In genomic region chr17:90454356-90454737, GRCm38 (mm10) we compare ENCODE assay signal across 8 mouse cellular contexts.
A peak's percentile ranks its signal among the peaks of the same experiment; 100 is the strongest.
DNase-seq lines count a peak whose midpoint lies in the region; ATAC-seq and TF ChIP-seq lines count a peak whose summit lies in the region.

No protein-coding gene starts in this region.

- peak overlapping the region; percentile 65 for H3K9ac ChIP-seq in hindbrain, embryonic 11.5 days (ENCODE audit: low read depth, low read length)
- H3K9ac ChIP-seq in midbrain, embryonic 13.5 days (replicated peaks), result peak overlapping the region; percentile 91

- H3K4me1 ChIP-seq in hindbrain, embryonic 11.5 days (replicated peaks; ENCODE audit: control insufficient read depth, insufficient read depth, low read length), result no peaks in the 10 kb centered on the region
- peaks cover 27% of the 10 kb centered on the region for H3K4me1 ChIP-seq in midbrain, embryonic 13.5 days (replicated peaks)

- ATAC-seq in hindbrain, embryonic 11.5 days (ENCODE audit: low FRiP score), result peak; percentile 59
- peak; percentile 73 for ATAC-seq in midbrain, embryonic 13.5 days

- WGBS in hindbrain, embryonic 11.5 days, result 1% methylated on average over 15 of the region's 15 CpGs
- WGBS in midbrain, embryonic 13.5 days, result under 1% methylated on average over 15 of the region's 15 CpGs

- no peaks in the 10 kb centered on the region; the same call in 1 of the 2 replicates for H3K27me3 ChIP-seq in hindbrain, embryonic 11.5 days (ENCODE audit: control insufficient read depth, insufficient read depth, low read length)
- 0 out of 2 replicates have a peak, but pooled peaks cover 8% of the 10 kb centered on the region for H3K27me3 ChIP-seq in midbrain, embryonic 13.5 days

- H3K27ac ChIP-seq in left cerebral cortex, adult 2 months, result peak overlapping the region; percentile 94
- no peak overlapping the region for H3K27ac ChIP-seq in hindbrain, embryonic 11.5 days (ENCODE audit: low read depth, low read length)
- peak overlapping the region; percentile 78 for H3K27ac ChIP-seq in midbrain, embryonic 13.5 days

- no peaks in the 10 kb centered on the region for H3K36me3 ChIP-seq in hindbrain, embryonic 11.5 days (ENCODE audit: control insufficient read depth, insufficient read depth, low read length)
- H3K36me3 ChIP-seq in midbrain, embryonic 13.5 days, result no peaks in the 10 kb centered on the region

- intact Hi-C loops in left cerebral cortex, adult 2 months (cut with DNase I), result loop anchor here (5.0 to 10.0 kb wide), 2 partner anchors 118 to 370 kb away; no protein-coding TSS in a partner anchor

- H3K4me3 ChIP-seq in left cerebral cortex, adult 2 months, result peak overlapping the region; percentile 74
- H3K4me3 ChIP-seq in hindbrain, embryonic 11.5 days (ENCODE audit: low read depth, low read length), result peak overlapping the region; percentile 62
- peak overlapping the region; percentile 67 for H3K4me3 ChIP-seq in midbrain, embryonic 13.5 days (replicated peaks)

- H3K9me3 ChIP-seq in hindbrain, embryonic 11.5 days (ENCODE audit: control insufficient read depth, low read length), result no peaks in the 10 kb centered on the region
- no peaks in the 10 kb centered on the region for H3K9me3 ChIP-seq in midbrain, embryonic 13.5 days

- H3K4me2 ChIP-seq in hindbrain, embryonic 11.5 days (replicated peaks; ENCODE audit: low read depth, low read length), result peak overlapping the region; percentile 90
- H3K4me2 ChIP-seq in midbrain, embryonic 13.5 days (replicated peaks), result peak overlapping the region; percentile 88

- peak; percentile 45 to 49 for DNase-seq in left cerebral cortex, adult 2 months (ENCODE audit: extremely low spot score in 1 of 2, low spot score in 2 of 2)
- DNase-seq in left cerebral cortex, adult 11 months (ENCODE audit: low spot score), result no peak
- DNase-seq in cerebellum, postnatal 14 days, result peak; percentile 86
- no peak for DNase-seq in hindbrain, embryonic 11.5 days (ENCODE audit: low spot score)
- no peak for DNase-seq in adrenal gland, postnatal 25 days
- no peak for DNase-seq in B cell, adult 2 months
- DNase-seq in urinary bladder, adult 2 months (ENCODE audit: low spot score), result no peak

- no peak; the same call in 1 of the 2 replicates for TF ChIP-seq CTCF in left cerebral cortex, adult 2 months (IDR thresholded peaks at IDR 0.05)

Comparison
In these comparisons a context has a peak if more than half of its experiments do, and no peak if none do; other contexts are left out.
1. DNase-seq: peak in left cerebral cortex, adult 2 months (2 of 2) and cerebellum, postnatal 14 days (2 of 2); none in left cerebral cortex, adult 11 months (single experiment), hindbrain, embryonic 11.5 days (single experiment), adrenal gland, postnatal 25 days (single experiment), B cell, adult 2 months (0 of 2) and urinary bladder, adult 2 months (single experiment).
2. Peak in every context shown above with its lines, with median percentiles within 50 percentile points of each other: H3K4me3 ChIP-seq.